Mouse (Mus musculus): ENCODE data around the gene Elk3.

Elk3 gene

GRCm38 (mm10) chr10:93269744-93270143, 41.2 kb downstream of the Elk3 start:
- DNase-seq (ENCODE audit: low read depth): no peak

- DNase-seq (ENCODE audit: low read depth): no peak
These were observed 42.6 kb downstream of the Elk3 start for GRCm38 (mm10) chr10:93268339-93268738.

DNA sequence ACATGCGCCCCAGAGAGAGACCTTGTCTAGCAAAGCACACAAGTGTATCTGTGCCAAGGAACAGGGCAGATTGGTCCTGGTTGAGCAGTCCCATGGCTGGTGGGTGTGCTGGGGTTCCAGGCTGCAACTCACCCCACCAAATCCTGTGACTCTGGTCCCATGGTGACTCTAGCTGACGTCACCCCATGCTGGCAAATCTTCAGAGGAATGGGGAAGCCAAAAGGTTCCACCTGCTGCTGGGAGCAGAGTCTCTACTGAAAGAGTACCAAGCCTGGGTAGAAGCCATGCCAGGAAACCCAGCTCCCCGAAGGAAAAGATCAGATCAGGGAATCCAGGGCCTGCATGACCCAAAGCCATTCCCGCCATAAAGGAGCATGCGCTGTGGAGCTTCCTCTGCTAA, 43.4 kb downstream of the Elk3 start:
- no peak for DNase-seq (ENCODE audit: low read depth)

- no peak for DNase-seq (ENCODE audit: low read depth)
These were observed 44.4 kb downstream of the Elk3 start for GRCm38 (mm10) chr10:93266521-93266920.

- DNase-seq (ENCODE audit: low read depth): no peak
These were observed 45.1 kb downstream of the Elk3 start for GRCm38 (mm10) chr10:93265833-93266232.

DNA sequence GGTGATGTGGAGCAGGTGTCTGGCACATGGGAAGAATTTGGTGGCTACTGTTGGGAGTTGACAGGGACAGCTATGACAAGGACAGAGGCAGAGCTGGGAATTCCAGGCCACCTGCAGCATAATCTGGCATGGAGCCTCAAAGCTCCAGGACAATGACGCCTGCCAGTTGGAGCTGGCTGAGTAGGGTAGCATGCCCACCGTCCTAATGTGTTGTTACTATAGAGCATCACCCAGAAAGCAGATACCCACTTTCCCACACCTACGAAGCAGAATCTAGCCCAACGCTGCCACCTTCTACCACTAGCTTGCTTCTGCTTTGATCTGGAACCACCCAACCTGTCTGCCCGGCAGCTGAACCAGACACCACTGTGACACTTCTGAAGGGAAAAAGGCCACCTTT, 46.9 kb downstream of the Elk3 start:
- no peak for DNase-seq (ENCODE audit: low read depth)

GRCm38 (mm10) chr10:93263431-93263830, 47.5 kb downstream of the Elk3 start:
- DNase-seq (ENCODE audit: low read depth): no peak

DNA sequence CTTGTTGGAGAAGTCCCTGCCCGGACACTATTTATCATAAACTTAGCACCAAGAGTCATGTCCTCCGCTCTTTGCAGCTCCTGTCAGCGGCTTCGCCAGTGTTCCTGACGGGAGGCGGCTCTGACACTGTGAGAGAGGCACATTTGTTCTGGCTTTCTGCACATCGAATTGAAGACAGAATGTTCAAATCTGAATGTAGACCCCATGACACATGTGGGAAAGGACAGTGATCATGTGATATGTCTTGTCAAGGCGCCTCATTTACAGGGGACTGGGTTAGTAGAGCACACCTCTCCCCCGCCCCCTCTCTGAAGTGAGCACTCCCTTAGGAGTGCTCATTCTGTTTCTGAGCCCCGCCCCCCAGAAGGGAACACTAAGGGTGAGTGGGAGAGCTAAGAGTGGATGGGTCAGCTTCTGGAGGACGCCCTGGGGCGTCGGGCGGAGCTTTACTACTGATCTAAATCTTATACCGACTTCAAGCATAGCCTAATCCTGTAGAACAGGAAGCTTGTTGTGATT, 48.9 kb downstream of the Elk3 start:
- DNase-seq (ENCODE audit: low read depth): peak; percentile 49

- DNase-seq (ENCODE audit: low read depth): peak; percentile 56
These were observed 49.6 kb downstream of the Elk3 start for GRCm38 (mm10) chr10:93261132-93261980.

DNA sequence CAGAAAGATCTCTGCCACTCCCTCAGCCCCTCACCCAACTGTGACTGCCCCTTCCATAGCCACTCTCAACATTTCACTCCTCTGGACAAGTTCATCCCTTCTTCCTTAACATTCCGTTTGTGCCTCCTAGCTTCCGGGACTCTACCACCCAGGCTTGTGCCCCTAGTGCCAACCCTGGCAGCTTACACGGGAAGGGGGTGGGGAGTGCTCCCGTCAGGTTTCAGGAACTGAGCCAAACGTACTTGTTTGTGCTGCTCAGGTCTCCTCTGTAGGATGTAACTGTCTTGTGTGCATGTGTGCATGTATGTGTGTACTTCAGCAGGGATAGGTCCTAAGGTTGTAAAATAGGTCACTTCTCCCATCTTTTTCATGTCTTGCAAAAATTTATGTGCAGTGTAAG, 51.1 kb downstream of the Elk3 start:
- no peak for DNase-seq (ENCODE audit: low read depth)

DNA sequence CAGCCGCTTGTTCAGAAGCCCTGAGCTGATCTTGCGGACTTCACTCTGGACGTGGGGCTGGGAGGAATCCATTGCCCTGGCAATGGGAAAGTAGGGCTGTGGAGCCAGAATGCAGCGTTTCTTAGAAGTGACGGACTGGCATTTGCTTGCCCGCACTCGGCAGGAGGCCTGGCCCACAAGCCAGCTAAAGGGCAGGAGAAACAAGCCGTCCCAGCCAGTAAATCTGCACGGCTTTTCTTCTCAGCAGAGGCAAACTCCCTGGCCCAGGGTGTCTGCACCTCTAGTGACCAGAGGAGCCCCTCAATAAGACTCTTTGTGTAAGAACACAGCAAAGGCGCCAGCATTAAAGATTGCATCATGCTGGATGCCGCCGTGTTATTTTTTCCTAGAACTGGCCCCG, 55.6 kb downstream of the Elk3 start:
- DNase-seq (ENCODE audit: low read depth): no peak

GRCm38 (mm10) chr10:93253156-93253555, 57.8 kb downstream of the Elk3 start:
- DNase-seq (ENCODE audit: low read depth): no peak

GRCm38 (mm10) chr10:93252661-93253060, 58.3 kb downstream of the Elk3 start:
- no peak for DNase-seq (ENCODE audit: low read depth)

DNA sequence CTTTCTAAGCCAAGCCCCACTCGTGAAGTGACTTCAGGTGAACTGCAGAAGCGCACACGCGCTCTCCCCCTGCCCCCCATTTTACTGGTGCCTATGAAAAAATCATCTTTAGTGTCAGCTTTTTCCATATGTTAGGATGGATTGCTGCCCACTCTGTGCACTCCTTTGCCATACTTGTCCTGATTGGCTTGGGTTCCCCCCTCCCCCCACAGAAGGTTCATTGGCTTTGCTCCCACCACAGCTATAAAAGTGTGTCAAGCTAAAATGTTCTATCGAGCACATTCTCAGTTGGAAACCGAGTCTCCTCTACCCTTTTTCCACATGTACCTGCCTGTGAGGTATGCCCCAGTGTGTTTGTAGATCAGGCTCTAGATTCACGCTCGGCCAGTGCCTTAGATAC, 59.5 kb downstream of the Elk3 start:
- no peak for DNase-seq (ENCODE audit: low read depth)

GRCm38 (mm10) chr10:93250436-93251317, 60.3 kb downstream of the Elk3 start:
- no peak for DNase-seq (ENCODE audit: low read depth)

GRCm38 (mm10) chr10:93249901-93250300, 61.0 kb downstream of the Elk3 start:
- no peak for DNase-seq (ENCODE audit: low read depth)

GRCm38 (mm10) chr10:93248416-93248815, 62.5 kb downstream of the Elk3 start:
- no peak for DNase-seq (ENCODE audit: low read depth)

GRCm38 (mm10) chr10:93247902-93248301, 63.0 kb downstream of the Elk3 start:
- no peak for DNase-seq (ENCODE audit: low read depth)

GRCm38 (mm10) chr10:93247422-93247821, 63.5 kb downstream of the Elk3 start:
- DNase-seq (ENCODE audit: low read depth): no peak

GRCm38 (mm10) chr10:93246185-93246920, 64.6 kb downstream of the Elk3 start:
- DNase-seq (ENCODE audit: low read depth): no peak

- DNase-seq (ENCODE audit: low read depth): no peak
These were observed 66.7 kb downstream of the Elk3 start for GRCm38 (mm10) chr10:93244209-93244705.

DNA sequence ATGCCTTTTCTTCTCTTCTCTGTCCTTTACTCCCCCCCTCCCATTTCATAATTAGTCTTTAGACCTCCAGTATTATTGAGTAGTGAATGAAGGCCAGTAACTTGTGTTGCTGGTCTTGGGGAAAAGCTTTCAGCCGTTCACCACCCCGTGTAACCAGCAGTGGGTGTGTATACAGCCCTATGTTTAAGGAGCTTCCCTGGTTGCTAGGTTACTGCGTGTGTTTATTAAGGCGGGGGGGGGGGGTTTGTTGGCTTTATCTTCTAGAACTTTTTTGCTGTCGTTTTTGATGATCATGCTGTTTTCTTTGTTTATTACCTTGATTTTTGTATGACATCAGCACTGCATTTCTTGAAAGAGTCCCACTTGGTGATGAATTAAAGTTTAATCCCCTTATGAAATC, 68.1 kb downstream of the Elk3 start:
- no peak for DNase-seq (ENCODE audit: low read depth)
